Mouse (Mus musculus) limb, embryonic 14.5 days (tissue): Measurements from ENCODE around the gene A130010J15Rik. TPM values are rescaled to one million over a fixed set of nuclear protein-coding genes. Genes with fewer than 3 reads are reported as not detected.

Experiments used
- ATAC-seq: fragments of 200-750 bp; cut with Nextera tagmentation; 2 replicates; pipeline ENCODE4 v1.8.0; 2017; ENCODE audit warnings: low read depth, moderate number of reproducible peaks, moderate TSS enrichment; ENCODE audit not compliant: low FRiP score
- DNase-seq: peaks from one replicate; pipeline ENCODE4 v3.0.0-alpha.2; 2015; ENCODE audit warnings: low spot score
- H3K27ac ChIP-seq: fragments of 300-500 bp; sonication (generic); replicated peaks from 2 replicates; pipeline ENCODE4 v1.5.1; 2014; ENCODE audit warnings: low read depth, mild to moderate bottlenecking, low read length, moderate library complexity, mixed read lengths
- H3K27me3 ChIP-seq: fragments of 300-500 bp; sonication (generic); 2 replicates; pipeline ENCODE4 v1.6.1; 2014; ENCODE audit warnings: low read length, mixed read lengths; ENCODE audit not compliant: control insufficient read depth, insufficient read depth
- H3K36me3 ChIP-seq: fragments of 300-500 bp; sonication (generic); 2 replicates; pipeline ENCODE4 v1.6.1; 2014; ENCODE audit warnings: mild to moderate bottlenecking, low read length, moderate library complexity, mixed read lengths; ENCODE audit not compliant: control insufficient read depth, insufficient read depth
- H3K4me1 ChIP-seq: fragments of 300-500 bp; sonication (generic); 2 replicates; pipeline ENCODE4 v1.6.1; 2014; ENCODE audit warnings: antibody characterized with exemption, low read length, mixed read lengths; ENCODE audit not compliant: control insufficient read depth, insufficient read depth
- H3K4me2 ChIP-seq: fragments of 300-500 bp; sonication (generic); replicated peaks from 2 replicates; pipeline ENCODE4 v1.6.1; 2014; ENCODE audit warnings: low read depth, mild to moderate bottlenecking, low read length, moderate library complexity; ENCODE audit not compliant: severe bottlenecking
- H3K4me3 ChIP-seq: fragments of 300-500 bp; sonication (generic); replicated peaks from 2 replicates; pipeline ENCODE4 v1.5.1; 2014; ENCODE audit warnings: low read length
- H3K9ac ChIP-seq: fragments of 300-500 bp; sonication (generic); 2 replicates; pipeline ENCODE4 v1.6.1; 2014; ENCODE audit warnings: mild to moderate bottlenecking, low read depth, low read length, moderate library complexity; ENCODE audit not compliant: severe bottlenecking
- H3K9me3 ChIP-seq: fragments of 300-500 bp; sonication (generic); 2 replicates; pipeline ENCODE4 v1.6.1; 2016; ENCODE audit warnings: low read length; ENCODE audit not compliant: control insufficient read depth
- POLR2A ChIP-seq: fragments of 200-500 bp; IDR thresholded peaks from 2 replicates; pipeline ENCODE4 v1.8.0; 2012; ENCODE audit warnings: inconsistent platforms, mild to moderate bottlenecking, moderate library complexity, borderline replicate concordance; ENCODE audit not compliant: insufficient read depth, insufficient read length; ENCODE audit errors: extremely low read depth
- WGBS: fragments of 180-500 bp; shearing (Covaris S2); extraction: QIAGEN DNeasy Blood & Tissue Kit; methylation state at CpG from one replicate; pipeline ENCODE4 v1.1.7; 2014; 5-methylcytosine and 5-hydroxymethylcytosine counted together
- polyA plus RNA-seq, 2 experiments: library from polyadenylated mRNA; depleted of rRNA in 1 of 2; stranded (reverse) in 1 of 2; unstranded in 1 of 2; fragments of >200 nt; fragmentation: Nextera tagmentation in 1 of 2; extraction: Ambion mirVana in 1 of 2; gene quantifications; 2 replicates each; pipeline versions ENCODE4 v1.2.1 to v1.2.3; 2012 to 2014

The A130010J15Rik gene
- polyA plus RNA-seq, 2 experiments = 9.6 to 15.1 TPM

- H3K9me3 ChIP-seq = no peaks in the 10 kb centered on the region
- peak within 1 kb of the TSS; percentile 62 for H3K4me2 ChIP-seq
- H3K9ac ChIP-seq = 0 out of 2 replicates have a peak within 1 kb of the TSS, but pooled peaks have one; percentile 25
- H3K27ac ChIP-seq = no peak within 1 kb of the TSS
- under 1% methylated on average over 26 of the region's 30 CpGs for WGBS
- TF ChIP-seq POLR2A = no peak
- peak; percentile 78 for DNase-seq
- no peaks in the 10 kb centered on the region for H3K36me3 ChIP-seq
- peak within 1 kb of the TSS; percentile 39 for H3K4me3 ChIP-seq
- H3K4me1 ChIP-seq = peaks cover 17% of the 10 kb centered on the region
- H3K27me3 ChIP-seq = peaks cover 16% of the 10 kb centered on the region
- peak; percentile 81 for ATAC-seq
Measured at GRCm38 (mm10) chr1:193152872-193153271, 15.0 kb upstream of the A130010J15Rik start, which contains the start of gene Irf6. Irf6 (plus strand) TSS chr1:193153111.

- Histone ChIP-seq H3K4me2 (peak overlapping the region; percentile 62), H3K9me3 (no peaks in the 10 kb centered on the region), H3K4me3 (peak overlapping the region; percentile 39), H3K27me3 (peaks cover 16% of the 10 kb centered on the region), H3K27ac (no peak overlapping the region), H3K9ac (0 out of 2 replicates have a peak overlapping the region, but pooled peaks have one; percentile 25), H3K4me1 (peaks cover 17% of the 10 kb centered on the region), H3K36me3 (no peaks in the 10 kb centered on the region)
- no peak for ATAC-seq
- WGBS = 19% methylated on average over 15 of the region's 16 CpGs
- TF ChIP-seq POLR2A = no peak
- no peak for DNase-seq
Measured at GRCm38 (mm10) chr1:193153561-193153960, 14.3 kb upstream of the A130010J15Rik start.

- 69% methylated on average over 15 of the region's 15 CpGs for WGBS
- H3K9ac ChIP-seq = no peak overlapping the region
- peaks cover 24% of the 10 kb centered on the region for H3K4me1 ChIP-seq
- no peak overlapping the region for H3K4me3 ChIP-seq
- H3K27ac ChIP-seq = peak overlapping the region; percentile 21; the same call in 1 of the 2 replicates
- ATAC-seq (no peak), DNase-seq (peak; percentile 47)
- peaks cover 16% of the 10 kb centered on the region for H3K27me3 ChIP-seq
- no peaks in the 10 kb centered on the region for H3K36me3 ChIP-seq
- no peak for TF ChIP-seq POLR2A
- no peak overlapping the region for H3K4me2 ChIP-seq
- H3K9me3 ChIP-seq = no peaks in the 10 kb centered on the region
Measured at GRCm38 (mm10) chr1:193156316-193157110, 11.3 kb upstream of the A130010J15Rik start.

GRCm38 (mm10) chr1:193157111-193157492 lies 10.7 kb upstream of the A130010J15Rik start:
- no peaks in the 10 kb centered on the region for H3K36me3 ChIP-seq
- no peak for TF ChIP-seq POLR2A
- H3K4me3 ChIP-seq = no peak overlapping the region
- no peak for DNase-seq
- no peak overlapping the region for H3K9ac ChIP-seq
- 58% methylated on average over 8 of the region's 8 CpGs for WGBS
- peaks cover 24% of the 10 kb centered on the region for H3K4me1 ChIP-seq
- H3K4me2 ChIP-seq = no peak overlapping the region
- peak overlapping the region; percentile 8; the same call in 1 of the 2 replicates for H3K27ac ChIP-seq
- peaks cover 16% of the 10 kb centered on the region for H3K27me3 ChIP-seq
- no peaks in the 10 kb centered on the region for H3K9me3 ChIP-seq
- ATAC-seq = no peak

GRCm38 (mm10) chr1:193159163-193159562 lies 8.7 kb upstream of the A130010J15Rik start:
- DNase-seq = no peak
- no peak overlapping the region for H3K9ac ChIP-seq
- WGBS = 24% methylated on average over 3 of the region's 3 CpGs

More at GRCm38 (mm10) chr1:193159163-193159562, 8.7 kb upstream of the A130010J15Rik start:
- Histone ChIP-seq H3K4me1 (peaks cover 13% of the 10 kb centered on the region), H3K4me3 (no peak overlapping the region), H3K27ac (no peak overlapping the region), H3K36me3 (no peaks in the 10 kb centered on the region), H3K4me2 (no peak overlapping the region), H3K27me3 (peaks cover 3% of the 10 kb centered on the region), H3K9me3 (no peaks in the 10 kb centered on the region)
- TF ChIP-seq POLR2A = no peak
- no peak for ATAC-seq
